Mouse (Mus musculus): Measurements from ENCODE around the gene Sp3. TPM values are rescaled to one million over a fixed set of nuclear protein-coding genes. Genes with fewer than 3 reads are reported as not detected.
"Not testable (repeated sequence)": the region's sequence is repeated elsewhere in the genome, so short reads cannot be mapped to it uniquely, and the experiment has no call there.

The Sp3 gene
- polyA plus RNA-seq, 1 experiment from 2014 or later: 33.3 TPM

DNA sequence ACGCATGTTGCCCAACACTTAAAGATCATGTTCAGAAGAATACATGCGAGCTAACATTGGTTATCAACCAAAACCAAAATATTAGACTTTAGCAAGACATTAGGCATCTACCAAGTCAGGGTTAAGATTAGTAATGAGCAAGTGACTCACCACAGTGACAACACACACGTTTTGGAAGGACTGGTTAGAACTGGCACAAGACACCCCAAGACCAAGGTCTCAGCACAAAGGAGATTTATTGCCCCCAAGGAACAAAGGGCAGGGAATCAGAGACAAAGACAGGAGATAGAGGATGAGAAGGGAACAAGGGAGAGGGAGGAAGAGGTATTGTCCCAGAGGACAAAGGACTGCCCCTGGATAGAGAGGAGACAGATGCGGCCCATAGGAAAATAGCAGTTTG, 71.2 kb downstream of the Sp3 start:
- H3K4me1 ChIP-seq (replicated peaks): no peaks in the 10 kb centered on the region
- H3K27me3 ChIP-seq: no peaks in the 10 kb centered on the region
- H3K27ac ChIP-seq (replicated peaks): no peak overlapping the region
- no peaks in the 10 kb centered on the region for H3K36me3 ChIP-seq
- no peaks in the 10 kb centered on the region for H3K9me3 ChIP-seq
- no peak overlapping the region for H3K4me2 ChIP-seq
- H3K4me3 ChIP-seq: no peak overlapping the region
- ATAC-seq (ENCODE audit: low FRiP score, low read depth): no peak
- H3K9ac ChIP-seq: no peak overlapping the region
- WGBS: 57% methylated on average over 4 of the region's 4 CpGs

DNA sequence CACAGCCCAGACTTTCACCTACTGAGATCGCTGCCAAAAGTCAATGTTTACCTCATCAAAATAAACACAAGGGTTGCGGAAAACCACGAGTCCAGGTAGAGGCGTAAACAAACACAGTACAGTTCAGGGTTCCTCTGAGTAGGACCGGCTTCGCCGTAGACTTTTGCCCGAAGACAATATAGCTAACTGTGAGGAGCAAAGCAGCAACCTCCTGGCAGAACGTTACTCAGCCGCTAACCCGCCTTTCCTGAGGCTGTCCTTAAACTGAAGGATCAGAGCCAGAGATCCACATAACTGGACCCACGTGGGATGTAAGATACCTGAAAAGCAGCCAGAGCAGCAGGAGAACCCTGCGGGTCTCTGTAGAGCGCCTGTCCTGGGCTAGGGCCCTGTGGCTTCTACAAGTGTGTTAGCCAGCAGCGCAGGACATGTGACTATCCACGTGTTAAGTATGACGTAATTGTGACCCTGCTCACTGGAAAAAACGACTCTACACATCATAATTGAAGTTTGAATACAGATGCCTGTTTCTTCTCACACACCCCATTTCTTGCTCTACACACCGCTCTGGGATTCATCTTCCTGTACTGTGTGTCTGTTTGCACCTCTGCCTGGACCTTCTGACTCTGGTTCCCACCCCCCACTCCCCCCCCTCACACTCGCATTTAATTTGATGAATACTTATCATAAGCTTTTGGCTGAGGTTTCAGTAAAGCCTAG, 71.9 kb downstream of the Sp3 start:
- Histone ChIP-seq H3K9ac (no peak overlapping the region), H3K4me3 (no peak overlapping the region), H3K4me1 (replicated peaks) (no peaks in the 10 kb centered on the region), H3K4me2 (no peak overlapping the region), H3K9me3 (no peaks in the 10 kb centered on the region), H3K36me3 (no peaks in the 10 kb centered on the region), H3K27me3 (no peaks in the 10 kb centered on the region), H3K27ac (replicated peaks) (no peak overlapping the region)
- ATAC-seq (ENCODE audit: low FRiP score, low read depth): no peak
- 88% methylated on average over 20 of the region's 20 CpGs for WGBS

DNA sequence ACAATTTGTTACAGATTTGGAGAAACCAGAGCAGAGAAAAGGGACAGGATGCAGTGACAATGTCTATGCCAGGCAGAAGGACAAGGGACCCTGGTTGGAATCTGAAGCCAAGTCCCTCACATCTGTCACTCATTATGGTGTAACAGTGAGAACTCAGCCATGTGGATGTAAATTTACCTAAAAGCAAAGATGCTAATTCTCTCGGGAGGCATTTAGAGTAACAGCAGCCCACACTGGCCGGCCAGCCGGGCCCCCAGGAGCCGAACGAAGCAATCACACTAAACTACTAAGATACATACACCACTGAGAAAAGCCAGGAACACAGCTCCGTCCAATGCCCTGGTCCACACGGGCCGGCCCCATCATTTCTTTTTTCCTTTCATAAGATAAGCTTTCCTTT, 73.5 kb downstream of the Sp3 start:
- WGBS: 45% methylated on average over 8 of the region's 8 CpGs
- H3K36me3 ChIP-seq: no peaks in the 10 kb centered on the region
- H3K4me2 ChIP-seq: no peak overlapping the region
- ATAC-seq (ENCODE audit: low FRiP score, low read depth): no peak
- no peak overlapping the region for H3K27ac ChIP-seq (replicated peaks)
- H3K4me3 ChIP-seq: no peak overlapping the region
- H3K9ac ChIP-seq: no peak overlapping the region
- no peaks in the 10 kb centered on the region for H3K4me1 ChIP-seq (replicated peaks)
- no peaks in the 10 kb centered on the region for H3K27me3 ChIP-seq
- no peaks in the 10 kb centered on the region for H3K9me3 ChIP-seq

DNA sequence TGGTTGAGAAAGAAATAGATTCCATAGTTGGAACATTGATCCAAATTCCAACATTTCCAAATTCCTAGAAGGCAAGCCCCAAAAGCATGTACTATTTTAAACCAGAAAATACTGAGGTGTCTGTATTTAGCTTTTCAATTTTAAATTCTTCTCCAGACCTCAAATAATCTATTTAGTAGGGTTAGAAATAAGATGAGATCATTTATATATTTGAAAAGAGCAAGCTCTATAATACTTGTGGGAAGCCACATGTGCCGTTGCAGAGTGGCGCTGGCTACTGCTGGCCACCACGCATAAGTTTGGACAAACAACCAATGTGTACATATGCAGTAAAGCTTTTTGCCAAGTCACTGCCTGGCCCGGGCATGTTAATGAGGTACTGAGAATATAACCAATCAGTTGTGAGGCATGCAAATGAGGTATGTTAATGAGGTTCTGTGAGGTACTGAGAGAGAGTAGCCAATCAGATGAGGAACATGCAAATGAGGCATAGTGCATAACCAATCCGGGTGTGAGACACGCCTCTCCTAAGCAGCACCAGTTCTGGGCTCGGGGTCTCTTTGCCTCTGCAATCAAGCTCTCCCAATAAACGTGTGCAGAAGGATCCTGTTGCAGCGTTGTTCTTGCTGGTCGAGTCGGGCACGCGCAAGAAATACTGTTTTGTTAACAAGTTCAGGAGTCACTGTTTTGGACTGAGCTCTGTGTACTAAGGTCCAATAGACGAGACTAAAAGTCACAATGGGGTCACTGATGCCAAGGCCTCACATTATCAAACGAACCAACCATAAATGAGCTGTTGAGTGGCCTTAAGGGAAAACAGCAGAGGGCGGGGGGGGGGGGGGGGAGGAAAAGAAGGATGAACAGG, 77.2 kb downstream of the Sp3 start:
- 89% methylated on average over 16 of the region's 16 CpGs for WGBS
- not testable (repeated sequence) for H3K27ac ChIP-seq (replicated peaks); H3K27me3 ChIP-seq; H3K4me2 ChIP-seq; ATAC-seq (ENCODE audit: low FRiP score, low read depth); H3K9me3 ChIP-seq; H3K4me1 ChIP-seq (replicated peaks); H3K9ac ChIP-seq; H3K4me3 ChIP-seq; H3K36me3 ChIP-seq

DNA sequence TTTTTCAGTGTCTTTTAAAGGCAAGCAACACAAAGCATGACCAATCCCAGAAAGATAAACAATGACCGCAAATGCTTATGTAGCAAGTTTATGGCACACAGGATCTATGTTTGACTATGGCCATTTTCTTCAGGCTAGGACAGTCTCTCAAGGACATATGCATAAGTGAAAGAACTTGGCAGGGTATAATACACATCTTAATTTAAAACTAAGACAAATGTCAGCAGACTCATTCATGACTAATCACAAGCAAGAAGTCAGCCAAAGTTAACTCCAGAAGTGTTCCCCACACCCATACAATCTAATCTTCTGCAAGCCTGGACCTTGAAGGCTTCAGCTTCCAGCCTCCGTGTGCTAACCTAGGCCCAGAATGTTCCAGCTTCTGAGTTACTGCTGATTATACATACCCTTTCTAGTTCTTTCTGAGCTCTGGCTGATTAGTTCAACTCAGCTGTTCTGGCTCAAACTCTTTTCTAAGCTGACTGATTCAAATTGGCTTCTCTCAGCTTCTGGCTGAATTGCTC, 81.4 kb downstream of the Sp3 start:
- H3K4me2 ChIP-seq: no peak overlapping the region
- WGBS: 98% methylated on average over 2 of the region's 2 CpGs

DNA sequence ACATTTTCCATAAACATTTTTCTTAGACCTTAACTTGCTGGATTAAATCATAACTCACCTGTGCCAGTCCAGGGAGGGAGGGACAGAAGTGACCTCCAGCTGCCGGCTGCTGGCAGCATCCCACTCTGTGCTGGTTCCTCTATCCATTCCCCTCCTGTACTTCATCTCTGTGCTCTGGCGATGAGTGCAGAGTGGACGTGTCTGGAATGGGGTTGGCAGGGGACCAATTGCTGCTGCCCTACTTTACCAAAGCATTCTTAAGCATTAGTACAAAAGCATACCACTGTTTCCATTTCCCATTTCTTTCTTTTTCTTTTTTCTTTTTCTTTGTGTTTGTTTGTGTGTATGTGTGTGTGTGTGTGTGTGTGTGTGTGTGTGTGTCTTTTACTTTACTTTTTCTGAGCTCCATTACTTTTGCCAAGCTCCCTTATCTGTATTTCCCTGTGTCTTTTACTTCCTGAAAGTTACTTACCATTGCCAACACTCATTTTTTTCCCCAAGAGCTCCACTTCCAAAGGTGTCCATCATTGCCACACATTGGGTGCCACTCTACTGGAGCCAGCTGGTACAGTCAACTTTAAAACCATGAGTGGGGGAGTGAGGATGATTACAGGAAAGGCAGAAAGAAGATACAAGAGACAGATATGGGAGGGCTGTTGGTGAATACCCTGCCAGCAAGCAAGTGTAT, 82.0 kb downstream of the Sp3 start:
- Histone ChIP-seq H3K9ac (no peak overlapping the region), H3K27ac (replicated peaks) (no peak overlapping the region), H3K4me1 (replicated peaks) (no peaks in the 10 kb centered on the region), H3K27me3 (no peaks in the 10 kb centered on the region), H3K4me2 (no peak overlapping the region), H3K9me3 (0 out of 2 replicates have a peak, but pooled peaks cover 3% of the 10 kb centered on the region), H3K4me3 (no peak overlapping the region), H3K36me3 (no peaks in the 10 kb centered on the region)
- no peak for ATAC-seq (ENCODE audit: low FRiP score, low read depth)
- 72% methylated on average over 3 of the region's 3 CpGs for WGBS

More for the DNA sequence above, 81.4 kb downstream of the Sp3 start:
- Histone ChIP-seq H3K4me1 (replicated peaks) (no peaks in the 10 kb centered on the region), H3K9ac (no peak overlapping the region), H3K9me3 (0 out of 2 replicates have a peak, but pooled peaks cover 3% of the 10 kb centered on the region), H3K36me3 (no peaks in the 10 kb centered on the region), H3K27me3 (no peaks in the 10 kb centered on the region), H3K4me3 (no peak overlapping the region), H3K27ac (replicated peaks) (no peak overlapping the region)
- no peak for ATAC-seq (ENCODE audit: low FRiP score, low read depth)

DNA sequence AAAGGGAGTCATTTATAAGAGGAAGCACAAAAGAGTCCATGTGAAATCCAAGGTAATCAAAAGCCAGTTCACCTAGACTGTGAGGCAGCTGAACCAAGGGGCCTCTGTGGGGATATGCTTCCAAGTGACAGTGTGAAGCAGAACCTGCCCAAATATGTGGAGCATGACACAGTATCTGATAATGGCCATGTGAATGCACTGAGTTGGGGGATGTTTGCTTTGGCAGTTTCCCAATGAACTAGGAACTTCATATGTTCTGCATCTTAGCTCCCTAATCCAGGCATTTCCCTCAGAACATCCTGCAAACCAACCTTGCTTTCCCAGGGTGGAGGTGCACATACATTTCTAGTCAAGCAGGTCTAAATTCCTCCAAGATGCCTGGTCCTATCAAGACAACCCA, 90.4 kb downstream of the Sp3 start:
- H3K36me3 ChIP-seq: no peaks in the 10 kb centered on the region
- H3K9me3 ChIP-seq: no peaks in the 10 kb centered on the region
- no peak overlapping the region for H3K27ac ChIP-seq (replicated peaks)
- H3K27me3 ChIP-seq: no peaks in the 10 kb centered on the region
- ATAC-seq (ENCODE audit: low FRiP score, low read depth): no peak
- no peak overlapping the region for H3K9ac ChIP-seq
- H3K4me1 ChIP-seq (replicated peaks): no peaks in the 10 kb centered on the region
- H3K4me2 ChIP-seq: no peak overlapping the region
- H3K4me3 ChIP-seq: no peak overlapping the region

Small RNA genes within 50 kb of the gene (microRNA-seq; reads per million reads assigned to microRNA genes)
- not detected for gene Gm25960

Other genes with a start within 250 kb of the Sp3 start
- gene Gm11084, start 6.3 kb upstream of the Sp3 start, polyA plus RNA-seq (2015; fragmentation: Nextera tagmentation; extraction: Ambion mirVana): not detected in 2 replicates
- 92.9 and 97.7 TPM in 2 replicates for gene Ola1, start 238.5 kb upstream of the Sp3 start, polyA plus RNA-seq (2015; fragmentation: Nextera tagmentation; extraction: Ambion mirVana)